Mouse (Mus musculus) right cerebral cortex, postnatal 36 days (tissue): ENCODE data around the gene Tsen2.
A peak's percentile ranks its signal among the peaks of the same experiment; 100 is the strongest.

ENCODE experiments used
- DNase-seq, 2 experiments: peaks; one replicate each; pipeline ENCODE4 v3.0.0; 2022; ENCODE audit warnings: low spot score in 2 of 2, mixed read lengths in 1 of 2

Tsen2 gene

DNA sequence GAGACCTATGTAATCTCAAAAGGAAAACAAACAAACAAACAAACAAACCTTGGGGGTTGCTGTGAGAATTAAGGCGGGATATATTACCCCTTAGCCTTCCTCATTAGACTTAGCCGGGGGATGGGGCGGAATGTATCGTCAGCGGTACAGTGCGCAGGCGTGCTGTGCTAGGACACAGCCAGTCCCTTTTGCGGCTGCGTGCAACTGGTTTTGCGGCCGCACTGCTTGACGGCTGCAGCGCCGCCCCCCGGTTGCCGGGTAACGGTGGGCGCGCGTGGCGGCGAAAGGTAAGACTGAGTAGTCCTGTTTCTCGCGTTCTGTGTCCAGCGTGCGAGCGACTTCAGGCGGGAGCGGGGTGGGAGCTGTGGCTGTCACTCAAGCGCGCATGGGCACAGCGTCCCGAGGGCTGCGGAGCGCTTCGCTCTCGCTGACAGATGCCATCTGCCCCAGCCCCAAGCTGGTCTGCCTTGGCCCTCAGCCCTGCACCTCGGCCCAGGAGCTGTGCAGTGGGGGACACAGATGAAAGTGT, at the start of gene Tsen2:
Gene Tsen2 (plus strand): TSS at position 223 of the 529 bp plus-strand sequence.
- peak; percentile 96 to 97 for DNase-seq

- peak in 1 of 2 experiments; percentile 35 for DNase-seq
Measured at GRCm38 (mm10) chr6:115499540-115499939, 44.9 kb upstream of the Tsen2 start.

GRCm38 (mm10) chr6:115500234-115500633, 44.2 kb upstream of the Tsen2 start:
- DNase-seq = no peak

DNA sequence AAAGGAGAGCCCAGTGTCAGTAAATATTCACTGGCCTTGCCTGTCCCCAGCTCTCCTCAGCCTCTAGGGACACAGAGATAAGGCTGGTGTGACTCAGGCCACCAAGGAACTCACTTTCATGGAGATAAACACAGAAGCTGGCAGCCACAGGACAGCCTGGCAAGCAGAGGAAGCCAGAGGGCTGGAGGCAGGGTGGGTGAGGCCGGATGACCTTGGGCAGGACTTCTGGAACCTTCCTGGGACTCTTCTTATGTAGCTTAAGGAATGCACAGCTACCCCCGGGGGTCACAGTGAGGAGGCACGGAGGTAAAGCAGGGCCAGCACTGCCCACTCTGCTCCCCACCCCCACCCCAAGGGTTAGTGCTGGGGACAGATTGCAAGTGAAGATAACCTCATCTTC, 43.3 kb upstream of the Tsen2 start:
- DNase-seq = no peak

DNA sequence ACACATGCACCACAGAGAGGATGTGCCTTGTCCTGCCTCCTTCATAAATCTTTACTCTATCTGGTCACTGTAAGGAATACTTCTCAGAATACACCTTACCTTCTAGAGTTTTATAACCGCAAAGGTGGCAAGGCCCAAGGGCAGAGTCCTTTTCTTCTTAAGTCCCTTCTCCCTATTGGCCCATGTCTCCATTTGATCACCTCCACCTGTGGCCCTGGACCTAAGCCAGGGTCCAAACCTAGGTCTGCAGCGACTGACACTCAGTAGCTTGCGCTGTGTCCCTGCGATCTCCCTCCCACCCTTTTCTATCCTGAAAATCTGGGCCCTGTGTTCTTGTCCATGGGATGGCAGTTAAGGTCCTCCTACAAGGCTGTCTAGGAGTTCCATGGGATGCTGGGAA, 41.4 kb upstream of the Tsen2 start:
- DNase-seq = no peak

DNA sequence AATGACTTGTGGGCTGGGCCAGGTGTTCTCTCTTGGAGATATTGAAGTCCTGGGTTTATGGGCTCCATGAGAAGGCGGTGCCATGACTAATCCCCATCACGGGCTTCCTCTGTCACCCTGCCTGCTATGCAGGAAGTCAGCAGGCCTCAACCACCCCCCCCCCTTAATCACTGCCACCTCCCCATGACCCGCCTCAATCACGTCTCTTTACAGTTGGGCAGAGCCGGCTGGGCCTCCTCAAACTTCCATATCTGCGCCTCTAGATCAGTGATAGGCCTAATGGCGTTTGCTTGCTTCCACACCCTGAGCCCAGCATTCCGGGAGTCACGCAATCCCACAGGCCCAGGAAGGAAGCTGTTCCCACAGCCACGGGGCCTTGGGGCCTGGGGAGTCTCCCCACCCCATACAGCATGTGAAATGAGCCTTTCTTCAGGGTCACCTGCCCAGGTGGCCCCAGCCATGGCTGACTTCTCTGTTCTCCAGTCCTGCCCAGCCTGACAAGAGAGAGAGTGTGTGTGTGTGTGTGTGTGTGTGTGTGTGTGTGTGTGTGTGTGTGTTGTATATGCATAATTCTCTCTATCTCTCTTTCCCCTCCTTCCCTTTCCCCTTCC, 40.8 kb upstream of the Tsen2 start:
- no peak for DNase-seq

- no peak for DNase-seq
Measured at GRCm38 (mm10) chr6:115504160-115504558, 40.3 kb upstream of the Tsen2 start.

DNA sequence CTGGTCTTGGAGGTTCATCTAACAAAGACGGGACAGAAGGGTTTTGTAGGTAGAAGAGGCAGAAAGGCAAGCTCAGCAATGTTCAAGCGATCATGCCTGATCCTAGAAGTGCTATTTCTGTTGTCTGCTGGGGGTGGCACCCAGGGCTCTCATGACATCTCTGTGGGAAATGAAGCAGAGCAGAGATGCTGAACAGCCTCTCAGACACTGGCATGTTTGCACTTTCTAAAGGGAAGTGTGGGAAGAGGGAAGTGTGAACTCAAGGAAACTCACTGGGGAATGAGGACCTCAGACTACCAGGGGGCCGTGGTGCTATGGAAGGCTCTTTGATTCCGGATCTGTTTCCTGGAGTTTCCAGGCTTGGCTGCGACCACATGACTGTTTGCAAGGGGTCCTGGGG, 39.5 kb upstream of the Tsen2 start:
- DNase-seq = no peak

GRCm38 (mm10) chr6:115506425-115506824, 38.0 kb upstream of the Tsen2 start:
- DNase-seq = no peak

GRCm38 (mm10) chr6:115511447-115511846, 33.0 kb upstream of the Tsen2 start:
- no peak for DNase-seq

DNA sequence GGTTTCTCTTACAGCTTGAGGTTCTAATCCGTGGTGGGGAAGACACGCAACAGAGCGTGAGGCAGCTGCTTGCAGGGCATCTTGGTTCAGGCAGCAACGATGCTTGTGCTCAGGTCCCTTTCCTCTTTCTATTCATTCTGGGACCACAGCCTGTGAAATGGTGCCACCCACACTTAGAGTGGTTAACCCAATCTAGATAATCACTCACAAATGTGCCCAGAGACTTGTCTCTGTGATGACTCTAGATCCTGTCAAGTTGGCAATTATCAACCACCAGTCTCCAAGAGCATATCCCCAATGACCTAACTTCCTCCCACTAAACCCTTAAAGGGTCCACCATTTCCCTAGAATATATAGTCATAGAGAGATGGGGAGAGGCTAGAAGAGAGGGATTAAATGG, 31.3 kb upstream of the Tsen2 start:
- DNase-seq = no peak

DNA sequence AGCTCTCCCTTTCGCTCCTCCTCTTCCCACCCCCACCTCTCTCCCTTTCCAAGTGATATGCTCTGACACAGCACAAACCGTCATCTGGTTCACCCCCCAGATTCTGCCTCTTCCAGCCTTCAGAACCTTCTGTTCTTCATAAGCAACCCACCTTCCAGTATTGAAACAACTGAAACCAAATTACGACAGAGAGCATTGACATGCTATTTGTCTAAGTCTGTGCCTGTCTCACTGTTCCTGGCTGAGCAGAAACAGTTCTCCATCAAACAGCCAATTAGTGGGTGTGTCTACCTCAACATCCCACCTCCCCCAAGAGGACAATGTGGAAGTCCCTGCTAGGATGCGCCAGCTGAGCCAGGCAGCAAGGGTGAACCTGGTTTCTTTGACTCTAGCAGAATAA, 26.6 kb upstream of the Tsen2 start:
- DNase-seq = no peak

DNA sequence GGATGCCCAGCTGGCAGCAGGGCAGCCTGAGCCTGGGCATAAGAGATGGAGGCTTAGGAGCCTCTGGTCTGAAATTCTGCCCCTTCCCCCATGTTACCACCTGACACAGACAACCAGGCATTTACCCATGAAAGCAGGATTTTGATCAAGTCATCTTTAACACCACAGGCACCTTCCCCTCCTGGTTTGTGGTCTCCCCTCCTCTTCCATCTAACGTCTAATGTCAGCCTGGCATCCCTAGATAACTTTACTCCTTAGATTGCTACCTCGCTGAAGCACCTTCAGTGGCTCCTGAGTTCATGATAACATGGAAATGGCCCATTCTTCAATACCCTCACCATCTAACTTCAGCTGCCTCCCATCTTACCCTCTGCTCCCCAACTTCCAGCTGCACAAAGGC, 26.1 kb upstream of the Tsen2 start:
- no peak for DNase-seq

- DNase-seq = no peak
Measured at GRCm38 (mm10) chr6:115519275-115519699, 25.2 kb upstream of the Tsen2 start.

- no peak for DNase-seq
Measured at GRCm38 (mm10) chr6:115521923-115522322, 22.5 kb upstream of the Tsen2 start.

DNA sequence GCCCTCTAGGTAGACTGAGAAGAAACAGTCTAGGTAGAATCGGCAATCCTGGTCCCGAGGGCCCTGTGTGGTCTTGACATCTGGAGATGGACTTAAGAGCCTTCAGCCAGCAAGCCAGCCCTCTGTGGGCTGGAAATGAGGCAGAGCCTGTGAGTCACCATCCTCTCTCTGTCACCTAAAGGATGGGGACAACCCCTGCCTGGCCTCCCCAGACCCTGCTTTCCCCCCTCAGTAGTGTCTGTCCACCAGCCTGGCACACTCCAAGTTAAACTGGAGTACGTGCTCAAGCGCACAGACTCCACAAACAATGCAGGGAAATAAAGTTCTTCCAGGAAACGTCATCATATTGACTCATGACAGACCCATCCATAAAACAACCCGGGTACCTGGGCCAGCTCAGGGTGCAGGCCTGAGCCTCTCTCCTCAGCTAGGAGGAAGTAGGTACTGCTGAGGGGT, 21.7 kb upstream of the Tsen2 start:
- no peak for DNase-seq

GRCm38 (mm10) chr6:115523201-115523600, 21.3 kb upstream of the Tsen2 start:
- DNase-seq = peak in 1 of 2 experiments; percentile 54

DNA sequence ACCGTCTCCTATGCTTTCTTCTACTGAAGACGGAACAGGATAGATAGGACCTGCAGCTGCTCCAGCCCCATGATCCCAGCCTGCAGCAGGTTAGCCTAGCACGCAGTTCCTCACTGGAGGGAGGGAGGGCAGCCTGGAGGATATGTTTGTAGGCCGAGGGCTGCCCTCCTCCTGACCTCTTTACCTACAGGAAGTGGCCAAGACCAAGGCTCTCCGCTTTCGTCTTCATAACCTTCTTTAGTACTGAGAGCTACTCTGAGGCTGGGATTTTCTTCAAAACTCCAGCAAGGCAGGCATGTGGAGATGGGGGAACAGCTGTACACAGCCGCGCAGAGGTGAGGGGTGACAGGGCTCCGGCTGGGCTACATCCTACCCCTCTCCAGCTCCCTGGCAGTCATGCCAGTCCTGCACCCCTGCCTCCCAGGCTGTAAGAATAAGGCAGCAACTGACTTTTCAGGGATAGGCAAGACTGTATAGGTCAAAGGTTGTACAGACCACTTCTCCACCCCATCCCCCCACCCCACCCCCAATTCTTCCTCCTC, 19.9 kb upstream of the Tsen2 start:
- no peak for DNase-seq

- DNase-seq = no peak
Measured at GRCm38 (mm10) chr6:115527418-115527817, 17.0 kb upstream of the Tsen2 start.

GRCm38 (mm10) chr6:115528372-115528771, 16.1 kb upstream of the Tsen2 start:
- DNase-seq = no peak

DNA sequence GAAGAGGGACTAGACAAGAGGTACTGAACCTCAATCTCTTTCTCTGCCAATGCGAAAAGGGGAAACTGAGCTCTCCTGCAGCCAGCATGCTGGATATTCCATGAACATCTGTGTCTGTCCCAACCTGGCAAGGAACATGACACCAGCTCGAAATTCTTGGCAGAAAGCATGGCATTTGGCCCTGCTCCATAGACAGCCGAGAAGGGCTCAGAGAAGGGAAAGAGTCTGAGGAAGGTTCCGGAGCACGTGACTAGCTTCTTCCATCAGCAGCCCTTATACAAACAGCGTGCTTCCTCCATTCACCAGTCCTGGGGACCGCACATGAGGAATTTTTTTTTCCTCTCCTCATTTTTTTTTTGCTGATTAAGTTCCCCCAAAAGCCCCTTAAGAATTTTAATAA, 9.8 kb upstream of the Tsen2 start:
- DNase-seq = no peak

GRCm38 (mm10) chr6:115536169-115536568, 8.3 kb upstream of the Tsen2 start:
- DNase-seq = no peak

GRCm38 (mm10) chr6:115538645-115539429, 5.6 kb upstream of the Tsen2 start:
- peak; percentile 64 for DNase-seq
